Mouse (Mus musculus): ENCODE measurements around the gene Atp5f1.
"Not testable (repeated sequence)": the region's sequence is repeated elsewhere in the genome, so short reads cannot be mapped to it uniquely, and the experiment has no call there.

Atp5f1 gene

GRCm38 (mm10) chr3:105959999-105960398 is at the start of gene Atp5f1:
Gene Atp5f1, minus strand, starts transcription at chr3:105960099.
- DNase-seq (ENCODE audit: low spot score in 2 of 2), result peak in 1 of 2 experiments; percentile 48

GRCm38 (mm10) chr3:106003360-106003759 is 43.5 kb upstream of the Atp5f1 start:
- not testable (repeated sequence) for DNase-seq (ENCODE audit: low spot score in 2 of 2)

GRCm38 (mm10) chr3:106001416-106002370 is 41.8 kb upstream of the Atp5f1 start:
- peak in 1 of 2 experiments; percentile 20 for DNase-seq (ENCODE audit: low spot score in 2 of 2)

GRCm38 (mm10) chr3:106000707-106001375 is 40.9 kb upstream of the Atp5f1 start:
- no peak for DNase-seq (ENCODE audit: low spot score in 2 of 2)

- no peak for DNase-seq (ENCODE audit: low spot score in 2 of 2)
Measured at GRCm38 (mm10) chr3:105994730-105995129, 34.8 kb upstream of the Atp5f1 start.

- DNase-seq (ENCODE audit: low spot score in 2 of 2), result peak in 1 of 2 experiments; percentile 32
Measured at GRCm38 (mm10) chr3:105991653-105992283, 31.9 kb upstream of the Atp5f1 start.

- not testable (repeated sequence) for DNase-seq (ENCODE audit: low spot score in 2 of 2)
Measured at GRCm38 (mm10) chr3:105989611-105990010, 29.7 kb upstream of the Atp5f1 start.

GRCm38 (mm10) chr3:105974174-105974573 is 14.3 kb upstream of the Atp5f1 start:
- DNase-seq (ENCODE audit: low spot score in 2 of 2), result no peak

- no peak for DNase-seq (ENCODE audit: low spot score in 2 of 2)
Measured at GRCm38 (mm10) chr3:105973411-105973810, 13.5 kb upstream of the Atp5f1 start, which contains the start of gene Ovgp1. Gene Ovgp1, plus strand, starts transcription at chr3:105973711.

GRCm38 (mm10) chr3:105971831-105972446 is 12.0 kb upstream of the Atp5f1 start:
- DNase-seq (ENCODE audit: low spot score in 2 of 2), result no peak

GRCm38 (mm10) chr3:105960700-105961099 is 801 bp upstream of the Atp5f1 start:
- DNase-seq (ENCODE audit: low spot score in 2 of 2), result no peak

GRCm38 (mm10) chr3:105959585-105959984 is 314 bp downstream of the Atp5f1 start:
- no peak for DNase-seq (ENCODE audit: low spot score in 2 of 2)

GRCm38 (mm10) chr3:105958974-105959580 is 822 bp downstream of the Atp5f1 start, which contains the start of gene Wdr77:
Gene Wdr77, plus strand, starts transcription at chr3:105959369.
- DNase-seq (ENCODE audit: low spot score in 2 of 2), result peak; percentile 94

- no peak for DNase-seq (ENCODE audit: low spot score in 2 of 2)
Measured at GRCm38 (mm10) chr3:105958204-105958603, 1.7 kb downstream of the Atp5f1 start.

- DNase-seq (ENCODE audit: low spot score in 2 of 2), result no peak
Measured at GRCm38 (mm10) chr3:105957235-105957634, 2.7 kb downstream of the Atp5f1 start.

- no peak for DNase-seq (ENCODE audit: low spot score in 2 of 2)
Measured at GRCm38 (mm10) chr3:105951348-105951747, 8.6 kb downstream of the Atp5f1 start.

- DNase-seq (ENCODE audit: low spot score in 2 of 2), result no peak
Measured at GRCm38 (mm10) chr3:105936111-105936510, 23.8 kb downstream of the Atp5f1 start.

- no peak for DNase-seq (ENCODE audit: low spot score in 2 of 2)
Measured at GRCm38 (mm10) chr3:105935033-105935432, 24.9 kb downstream of the Atp5f1 start.

- no peak for DNase-seq (ENCODE audit: low spot score in 2 of 2)
Measured at GRCm38 (mm10) chr3:105933926-105934325, 26.0 kb downstream of the Atp5f1 start.

GRCm38 (mm10) chr3:105932240-105933071 is 27.4 kb downstream of the Atp5f1 start, which contains the start of gene I830077J02Rik:
Gene I830077J02Rik, minus strand, starts transcription at chr3:105932664.
- DNase-seq (ENCODE audit: low spot score in 2 of 2), result no peak

Data from frontal cortex, postnatal 10 days (tissue).